32 mouse cellular contexts compared by ENCODE assay signal in the genomic region with DNA sequence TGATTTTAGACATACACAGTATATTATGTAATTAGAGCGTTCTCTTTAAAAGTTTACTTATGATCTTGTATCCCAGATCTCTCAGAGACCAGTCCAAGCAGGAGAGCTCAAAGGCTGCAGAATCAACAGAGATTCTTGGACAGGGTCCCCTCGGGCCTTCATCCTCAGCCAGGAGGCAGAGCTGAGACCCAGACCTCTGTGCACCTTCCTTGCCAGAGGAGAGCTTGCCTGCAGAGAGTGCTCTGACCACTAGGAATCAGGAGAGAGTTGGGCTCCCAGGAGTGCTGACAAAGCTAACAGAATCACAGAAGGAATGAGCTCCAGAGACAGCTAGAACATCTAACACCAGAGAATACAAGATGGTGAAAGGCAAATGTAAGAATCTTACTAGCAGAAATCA. TPM values are rescaled to one million over a fixed set of nuclear protein-coding genes. Genes with fewer than 3 reads are reported as not detected.
DNase-seq lines count a peak whose midpoint lies in the region; ATAC-seq and TF ChIP-seq lines count a peak whose summit lies in the region.
"Had no signal": no experiment of that assay in that cellular context is flagged by ENCODE, and none has a peak within 500 bp of the region (broad histone marks: within the 10 kb centered on the region; RNA-seq: fewer than 3 reads in every experiment).

No protein-coding gene starts in this region.

- peak; percentile 73 for DNase-seq in kidney, adult 2 months
- no peak for DNase-seq in kidney, postnatal 10 days
- peak; percentile 56 to 64 for DNase-seq in kidney, postnatal 36 days
- peak; percentile 0 for DNase-seq in R1 (ENCODE audit: low read depth, low spot score)
- DNase-seq in gastrocnemius, postnatal 25 days = no peak
- DNase-seq: adrenal gland, adult 2 months; adrenal gland, postnatal 14 days; cerebellum, adult 11 months; cerebellum, adult 2 months; cerebellum, adult 9-11 months; cerebellum, postnatal 25 days; forebrain, postnatal 0 days; gastrocnemius, adult 2 months; gastrocnemius, postnatal 14 days; heart, adult 18-20 months; heart, postnatal 14 days had no signal

- H3K27me3 ChIP-seq in kidney, adult 2 months (replicated peaks; ENCODE audit: control insufficient read depth, insufficient read depth, low read length) = no peaks in the 10 kb centered on the region
- no peaks in the 10 kb centered on the region for H3K27me3 ChIP-seq in kidney, embryonic 14.5 days (ENCODE audit: control insufficient read depth, insufficient read depth, low read length)
- H3K27me3 ChIP-seq: embryonic facial prominence, embryonic 12.5 days; embryonic facial prominence, embryonic 15.5 days; heart, embryonic 13.5 days; hindbrain, embryonic 12.5 days; hindbrain, embryonic 15.5 days; Patski had no signal

- no peak for TF ChIP-seq POLR2A in kidney, adult 2 months (IDR thresholded peaks at IDR 0.05; ENCODE audit: low read depth, low read length)

- 60% methylated on average over 2 of the region's 2 CpGs for WGBS in kidney, adult 2 months
- WGBS in kidney, embryonic 14.5 days = 87% methylated on average over 2 of the region's 2 CpGs

- TF ChIP-seq CTCF in kidney, adult 2 months (conservative IDR thresholded peaks at IDR 0.05; ENCODE audit: insufficient read depth, insufficient read length, low read depth, low read length) = no peak

- no peaks in the 10 kb centered on the region for H3K9me3 ChIP-seq in kidney, embryonic 14.5 days (ENCODE audit: control insufficient read depth, low read length)
- H3K9me3 ChIP-seq: embryonic facial prominence, embryonic 12.5 days; embryonic facial prominence, embryonic 15.5 days; heart, embryonic 13.5 days; hindbrain, embryonic 12.5 days; hindbrain, embryonic 15.5 days had no signal

- no peak overlapping the region for H3K9ac ChIP-seq in kidney, embryonic 14.5 days (ENCODE audit: low read depth, low read length)
- H3K9ac ChIP-seq: embryonic facial prominence, embryonic 12.5 days; embryonic facial prominence, embryonic 15.5 days; forebrain, postnatal 0 days; heart, embryonic 13.5 days; hindbrain, embryonic 12.5 days; hindbrain, embryonic 15.5 days had no signal

- no peak overlapping the region for H3K4me2 ChIP-seq in kidney, embryonic 14.5 days (replicated peaks; ENCODE audit: low read depth, low read length)
- H3K4me2 ChIP-seq: embryonic facial prominence, embryonic 12.5 days; embryonic facial prominence, embryonic 15.5 days; heart, embryonic 13.5 days; hindbrain, embryonic 12.5 days; hindbrain, embryonic 15.5 days had no signal

- peak overlapping the region; percentile 31; the same call in 1 of the 2 replicates for H3K27ac ChIP-seq in kidney, adult 2 months (ENCODE audit: insufficient read depth, low read depth, low read length)
- H3K27ac ChIP-seq in kidney, embryonic 14.5 days (ENCODE audit: low read depth, low read length) = no peak overlapping the region
- H3K27ac ChIP-seq: embryonic facial prominence, embryonic 12.5 days; embryonic facial prominence, embryonic 15.5 days; gastrocnemius, adult 2 months; heart, embryonic 13.5 days; hindbrain, embryonic 12.5 days; hindbrain, embryonic 15.5 days had no signal

- no peak overlapping the region for H3K4me3 ChIP-seq in kidney, adult 2 months (ENCODE audit: insufficient read depth, low read depth, low read length)
- no peak overlapping the region for H3K4me3 ChIP-seq in kidney, embryonic 14.5 days (ENCODE audit: low read length)
- H3K4me3 ChIP-seq: embryonic facial prominence, embryonic 12.5 days; embryonic facial prominence, embryonic 15.5 days; gastrocnemius, adult 2 months; heart, embryonic 13.5 days; hindbrain, embryonic 12.5 days; hindbrain, embryonic 15.5 days had no signal

- H3K36me3 ChIP-seq in kidney, adult 2 months (ENCODE audit: control insufficient read depth, insufficient read depth, low read length) = no peaks in the 10 kb centered on the region
- no peaks in the 10 kb centered on the region for H3K36me3 ChIP-seq in kidney, embryonic 14.5 days (ENCODE audit: control insufficient read depth, insufficient read depth, low read length)
- H3K36me3 ChIP-seq: embryonic facial prominence, embryonic 12.5 days; embryonic facial prominence, embryonic 15.5 days; heart, embryonic 13.5 days; hindbrain, embryonic 12.5 days; hindbrain, embryonic 15.5 days had no signal

- ATAC-seq in kidney, embryonic 14.5 days (ENCODE audit: low FRiP score, low TSS enrichment) = no peak
- ATAC-seq: CD4-positive, CD25-positive, alpha-beta regulatory T cell, adult 4 months; forebrain, embryonic 14.5 days; forebrain, postnatal 0 days; Patski had no signal

- H3K4me1 ChIP-seq in kidney, adult 2 months (ENCODE audit: control insufficient read depth, insufficient read depth, low read length) = peaks cover 8% of the 10 kb centered on the region; the same call in 1 of the 2 replicates
- H3K4me1 ChIP-seq in kidney, embryonic 14.5 days (ENCODE audit: control insufficient read depth, insufficient read depth, low read length) = no peaks in the 10 kb centered on the region
- H3K4me1 ChIP-seq: embryonic facial prominence, embryonic 12.5 days; embryonic facial prominence, embryonic 15.5 days; heart, embryonic 13.5 days; hindbrain, embryonic 12.5 days; hindbrain, embryonic 15.5 days had no signal

RNA-seq across cellular contexts. Expression of gene Nat8f6, which starts 7.4 kb away (rescaled TPM):
- 214 and 260 TPM in 2 replicates for polyA plus RNA-seq in kidney, adult 2 months (2012; rRNA removed)
- not detected in 2 replicates for polyA plus RNA-seq in kidney, embryonic 14.5 days (2014; fragmentation: Nextera tagmentation; extraction: Ambion mirVana)
- total RNA-seq in gastrocnemius, postnatal 25 days (2021) = under 1 TPM in 1 of 2 experiments, not detected in 1; 0.46 TPM
- total RNA-seq: common myeloid progenitor, adult 5-6 weeks; ES-E14; forebrain, postnatal 0 days; gastrocnemius, adult 2 months; gastrocnemius, postnatal 14 days; heart, adult 18-20 months; heart, postnatal 14 days; hematopoietic stem cell, adult 5-6 weeks had no signal
- polyA plus RNA-seq: C2C12; CD4-positive, CD25-positive, alpha-beta regulatory T cell, adult 4 months; embryonic facial prominence, embryonic 12.5 days; embryonic facial prominence, embryonic 15.5 days; forebrain, embryonic 11.5 days; forebrain, embryonic 14.5 days; forebrain, postnatal 0 days; gonadal fat pad, adult 2 months; heart, embryonic 16.5 days; hindbrain, embryonic 12.5 days; hindbrain, embryonic 15.5 days had no signal

RNA-seq across cellular contexts. Expression of gene Nat8f5, which starts 7.4 kb away (rescaled TPM):
- polyA plus RNA-seq in kidney, adult 2 months (2012; rRNA removed) = 29.0 and 32.2 TPM in 2 replicates
- not detected in 2 replicates for polyA plus RNA-seq in kidney, embryonic 14.5 days (2014; fragmentation: Nextera tagmentation; extraction: Ambion mirVana)
- not detected for total RNA-seq in gastrocnemius, postnatal 25 days (2021)
- total RNA-seq: common myeloid progenitor, adult 5-6 weeks; ES-E14; forebrain, postnatal 0 days; gastrocnemius, adult 2 months; heart, adult 18-20 months; heart, postnatal 14 days; hematopoietic stem cell, adult 5-6 weeks had no signal
- polyA plus RNA-seq: C2C12; CD4-positive, CD25-positive, alpha-beta regulatory T cell, adult 4 months; embryonic facial prominence, embryonic 12.5 days; embryonic facial prominence, embryonic 15.5 days; forebrain, embryonic 11.5 days; forebrain, embryonic 14.5 days; gonadal fat pad, adult 2 months; heart, embryonic 13.5 days; heart, embryonic 16.5 days; hindbrain, embryonic 12.5 days; Patski had no signal

RNA-seq across cellular contexts. Expression of gene Nat8, which starts 18.5 kb away (rescaled TPM):
- polyA plus RNA-seq in kidney, adult 2 months (2012; rRNA removed) = 235 and 248 TPM in 2 replicates
- 0.29 and 0.64 TPM in 2 replicates for polyA plus RNA-seq in kidney, embryonic 14.5 days (2014; fragmentation: Nextera tagmentation; extraction: Ambion mirVana)
- not detected for total RNA-seq in gastrocnemius, postnatal 25 days (2021)
- total RNA-seq: common myeloid progenitor, adult 5-6 weeks; ES-E14; gastrocnemius, adult 2 months; gastrocnemius, postnatal 14 days; heart, adult 18-20 months; heart, postnatal 14 days; hematopoietic stem cell, adult 5-6 weeks had no signal
- polyA plus RNA-seq: C2C12; CD4-positive, CD25-positive, alpha-beta regulatory T cell, adult 4 months; embryonic facial prominence, embryonic 12.5 days; embryonic facial prominence, embryonic 15.5 days; forebrain, embryonic 11.5 days; forebrain, embryonic 14.5 days; heart, embryonic 13.5 days; hindbrain, embryonic 12.5 days; hindbrain, embryonic 15.5 days had no signal

RNA-seq across cellular contexts. Expression of gene Nat8f3, which starts 47.8 kb away (rescaled TPM):
- polyA plus RNA-seq in kidney, adult 2 months (2012; rRNA removed) = 43.5 and 54.4 TPM in 2 replicates
- polyA plus RNA-seq in kidney, embryonic 14.5 days (2014; fragmentation: Nextera tagmentation; extraction: Ambion mirVana) = 0.14 and 0.20 TPM in 2 replicates
- total RNA-seq in gastrocnemius, postnatal 25 days (2021) = under 1 TPM in 1 of 2 experiments, not detected in 1; 0.46 TPM
- total RNA-seq: adrenal gland, postnatal 14 days; common myeloid progenitor, adult 5-6 weeks; ES-E14; forebrain, postnatal 0 days; gastrocnemius, adult 2 months; gastrocnemius, postnatal 14 days; hematopoietic stem cell, adult 5-6 weeks had no signal
- polyA plus RNA-seq: C2C12; embryonic facial prominence, embryonic 15.5 days; forebrain, embryonic 14.5 days; heart, embryonic 16.5 days had no signal

RNA-seq across cellular contexts. Expression of gene Nat8f2, which starts 55.6 kb away (rescaled TPM):
- 4.8 and 5.7 TPM in 2 replicates for polyA plus RNA-seq in kidney, adult 2 months (2012; rRNA removed)
- 0.23 and 0.89 TPM in 2 replicates for polyA plus RNA-seq in kidney, embryonic 14.5 days (2014; fragmentation: Nextera tagmentation; extraction: Ambion mirVana)
- under 1 TPM in 1 of 2 experiments, not detected in 1; 0.08 TPM for total RNA-seq in gastrocnemius, postnatal 25 days (2021)
- total RNA-seq: common myeloid progenitor, adult 5-6 weeks; forebrain, postnatal 0 days; gastrocnemius, adult 2 months; heart, postnatal 14 days; hematopoietic stem cell, adult 5-6 weeks had no signal
- polyA plus RNA-seq: C2C12; CD4-positive, CD25-positive, alpha-beta regulatory T cell, adult 4 months; embryonic facial prominence, embryonic 12.5 days; forebrain, embryonic 11.5 days; forebrain, embryonic 14.5 days; forebrain, postnatal 0 days; heart, embryonic 13.5 days; heart, embryonic 16.5 days; hindbrain, embryonic 12.5 days; hindbrain, embryonic 15.5 days had no signal

Comparison
In these comparisons a context has a peak if more than half of its experiments do, and no peak if none do; other contexts are left out.
1. DNase-seq: peak in kidney, adult 2 months (single experiment), kidney, postnatal 36 days (2 of 2) and R1 (single experiment); none in kidney, postnatal 10 days (single experiment) and gastrocnemius, postnatal 25 days (single experiment).
2. RNA of gene Nat8f6, which starts 7.4 kb away (polyA plus RNA-seq): 214 to 260 TPM in kidney, adult 2 months; not detected in kidney, embryonic 14.5 days; every median in the first group is over 100 times any median in the second.
3. RNA of gene Nat8f5, which starts 7.4 kb away (polyA plus RNA-seq): 29.0 to 32.2 TPM in kidney, adult 2 months; not detected in kidney, embryonic 14.5 days; every median in the first group is over 10 times any median in the second.
4. RNA of gene Nat8, which starts 18.5 kb away (polyA plus RNA-seq): 235 to 248 TPM in kidney, adult 2 months; 0.29 to 0.64 TPM in kidney, embryonic 14.5 days; every median in the first group is over 100 times any median in the second.